Mouse (Mus musculus) liver, embryonic 14.5 days (tissue): Measurements from ENCODE around the gene Rbm33. TPM values are rescaled to one million over a fixed set of nuclear protein-coding genes. Genes with fewer than 3 reads are reported as not detected.

Experiments used
- ATAC-seq: fragments of 200-750 bp; cut with Nextera tagmentation; 2 replicates; pipeline ENCODE4 v1.8.0; 2017; ENCODE audit warnings: moderate number of reproducible peaks, mild to moderate bottlenecking, moderate library complexity; ENCODE audit not compliant: insufficient read depth
- DNase-seq, 3 experiments: peaks; one replicate each; pipeline ENCODE4 v3.0.0-alpha.2; 2012 to 2013; ENCODE audit warnings: low read depth in 3 of 3, low spot score in 3 of 3
- H3K27ac ChIP-seq: fragments of 300-500 bp; sonication (generic); 2 replicates; pipeline ENCODE4 v1.5.1; 2014; ENCODE audit warnings: moderate library complexity, mild to moderate bottlenecking, control low read depth, inconsistent platforms
- H3K27me3 ChIP-seq: fragments of 300-500 bp; sonication (generic); 2 replicates; pipeline ENCODE4 v1.6.1; 2014; ENCODE audit warnings: mild to moderate bottlenecking, low read length, moderate library complexity; ENCODE audit not compliant: control insufficient read depth, insufficient read depth
- H3K36me3 ChIP-seq: fragments of 300-500 bp; sonication (generic); replicated peaks from 2 replicates; pipeline ENCODE4 v1.6.1; 2014; ENCODE audit warnings: low read depth; ENCODE audit not compliant: control insufficient read depth, insufficient read depth
- H3K4me1 ChIP-seq, 2 experiments: fragments of 200-500 bp in 1 of 2; fragments of 300-500 bp in 1 of 2; sonication (generic) in 1 of 2; replicated peaks; 2 replicates each; pipeline ENCODE4 v1.6.1; 2012 to 2014; ENCODE audit warnings: antibody characterized with exemption in 1 of 2, inconsistent platforms in 1 of 2, low read length in 1 of 2; ENCODE audit not compliant: control insufficient read depth in 2 of 2, insufficient read depth in 2 of 2
- H3K4me2 ChIP-seq: fragments of 300-500 bp; sonication (generic); 2 replicates; pipeline ENCODE4 v1.6.1; 2014; ENCODE audit warnings: low read depth, mild to moderate bottlenecking, control low read depth, moderate library complexity
- H3K4me3 ChIP-seq, 2 experiments: fragments of 200-500 bp in 1 of 2; fragments of 300-500 bp in 1 of 2; sonication (generic) in 1 of 2; 2 replicates each; pipeline ENCODE4 v1.5.1; 2012 to 2014; ENCODE audit warnings: low read depth in 2 of 2, low read length in 2 of 2, mild to moderate bottlenecking in 2 of 2, control low read depth in 1 of 2, inconsistent platforms in 1 of 2, moderate library complexity in 1 of 2; ENCODE audit not compliant: insufficient read depth in 1 of 2
- H3K9ac ChIP-seq: fragments of 300-500 bp; sonication (generic); replicated peaks from 2 replicates; pipeline ENCODE4 v1.6.1; 2014; ENCODE audit warnings: mild to moderate bottlenecking, control low read depth, moderate library complexity
- H3K9me3 ChIP-seq: fragments of 300-500 bp; sonication (generic); 2 replicates; pipeline ENCODE4 v1.6.1; 2016; ENCODE audit warnings: low read length, mixed read lengths; ENCODE audit not compliant: control insufficient read depth
- CTCF ChIP-seq: IDR thresholded peaks from 2 replicates; pipeline ENCODE4 v1.5.1; 2016; ENCODE audit warnings: antibody characterized with exemption, low read depth, control low read depth
- EP300 ChIP-seq: IDR thresholded peaks from 2 replicates; pipeline ENCODE4 v1.6.1; 2016; ENCODE audit warnings: antibody characterized with exemption, low read depth
- WGBS: fragments of 180-500 bp; shearing (Covaris S2); extraction: QIAGEN DNeasy Blood & Tissue Kit; methylation state at CpG from one replicate; pipeline ENCODE4 v1.1.7; 2014; ENCODE audit not compliant: insufficient replicate concordance; 5-methylcytosine and 5-hydroxymethylcytosine counted together
- polyA plus RNA-seq, 2 experiments: library from polyadenylated mRNA; depleted of rRNA in 1 of 2; stranded (reverse) in 1 of 2; unstranded in 1 of 2; fragments of >200 nt; fragmentation: Nextera tagmentation in 1 of 2; extraction: Ambion mirVana in 1 of 2; gene quantifications; 2 replicates each; pipeline versions ENCODE4 v1.2.1 to v1.2.3; 2012 to 2014

Rbm33 gene
- polyA plus RNA-seq, 2 experiments, result 7.1 to 9.7 TPM

- ATAC-seq, result no peak
- Histone ChIP-seq H3K4me1 (no peaks in the 10 kb centered on the region), H3K4me3 (no peak overlapping the region), H3K27me3 (peaks cover 84% of the 10 kb centered on the region), H3K27ac (no peak overlapping the region), H3K9ac (no peak overlapping the region), H3K36me3 (no peaks in the 10 kb centered on the region), H3K4me2 (no peak overlapping the region), H3K9me3 (no peaks in the 10 kb centered on the region)
- TF ChIP-seq CTCF (no peak), EP300 (no peak)
- 2% methylated on average over 39 of the region's 41 CpGs for WGBS
- no peak for DNase-seq
Observed at GRCm38 (mm10) chr5:28459456-28460225, 142.7 kb downstream of the Rbm33 start.

- Histone ChIP-seq H3K27me3 (peaks cover 93% of the 10 kb centered on the region), H3K4me2 (no peak overlapping the region), H3K9ac (no peak overlapping the region), H3K4me1 (no peaks in the 10 kb centered on the region), H3K27ac (no peak overlapping the region), H3K4me3 (no peak overlapping the region), H3K36me3 (no peaks in the 10 kb centered on the region), H3K9me3 (no peaks in the 10 kb centered on the region)
- no peak for TF ChIP-seq EP300
- TF ChIP-seq CTCF, result no peak
- WGBS, result 2% methylated on average over 17 of the region's 17 CpGs
- ATAC-seq, result no peak
- no peak for DNase-seq
Observed at GRCm38 (mm10) chr5:28460556-28461350, 143.8 kb downstream of the Rbm33 start.

GRCm38 (mm10) chr5:28461376-28461775, 144.5 kb downstream of the Rbm33 start:
- Histone ChIP-seq H3K27ac (no peak overlapping the region), H3K9ac (no peak overlapping the region), H3K4me2 (no peak overlapping the region), H3K4me1 (no peaks in the 10 kb centered on the region), H3K36me3 (no peaks in the 10 kb centered on the region), H3K27me3 (peaks cover 94% of the 10 kb centered on the region), H3K9me3 (no peaks in the 10 kb centered on the region), H3K4me3 (no peak overlapping the region)
- WGBS, result 6% methylated on average over 11 of the region's 11 CpGs
- TF ChIP-seq EP300 (no peak), CTCF (no peak)
- no peak for ATAC-seq
- DNase-seq, result no peak

- no peaks in the 10 kb centered on the region for H3K4me1 ChIP-seq
- no peak overlapping the region for H3K9ac ChIP-seq
- H3K4me2 ChIP-seq, result no peak overlapping the region
- peaks cover 100% of the 10 kb centered on the region for H3K27me3 ChIP-seq
- 5% methylated on average over 33 of the region's 33 CpGs for WGBS
- ATAC-seq (no peak), DNase-seq (no peak)
- no peak for TF ChIP-seq CTCF
- no peak for TF ChIP-seq EP300
- H3K9me3 ChIP-seq, result no peaks in the 10 kb centered on the region
- H3K36me3 ChIP-seq, result no peaks in the 10 kb centered on the region
- no peak overlapping the region for H3K27ac ChIP-seq
- no peak overlapping the region for H3K4me3 ChIP-seq
Observed at GRCm38 (mm10) chr5:28462741-28463590, 146.0 kb downstream of the Rbm33 start.
